Mouse (Mus musculus): ENCODE measurements around the gene Nlgn1.

Nlgn1 gene

DNA sequence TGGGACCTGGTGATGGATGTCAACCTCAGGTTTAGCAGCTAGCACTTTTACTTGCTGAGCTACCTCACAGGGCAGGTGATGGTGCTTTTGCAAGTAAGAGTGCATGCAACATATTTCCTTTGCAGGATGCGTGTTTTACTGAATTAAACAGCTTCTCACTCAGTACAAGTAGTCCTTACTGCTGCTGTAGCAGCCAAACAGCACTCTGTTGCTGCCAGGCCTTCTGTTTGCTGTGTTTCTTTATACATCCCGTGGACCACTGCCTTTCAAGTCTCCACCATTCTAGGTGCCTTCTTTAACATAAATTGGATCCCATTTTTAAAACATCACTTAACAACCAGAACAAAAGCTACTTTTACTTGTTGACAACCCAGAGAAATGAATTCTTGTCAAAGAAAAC is 502.0 kb downstream of the Nlgn1 start:
- in situ Hi-C loops (cut with MboI, MseI), result no loop called here

DNA sequence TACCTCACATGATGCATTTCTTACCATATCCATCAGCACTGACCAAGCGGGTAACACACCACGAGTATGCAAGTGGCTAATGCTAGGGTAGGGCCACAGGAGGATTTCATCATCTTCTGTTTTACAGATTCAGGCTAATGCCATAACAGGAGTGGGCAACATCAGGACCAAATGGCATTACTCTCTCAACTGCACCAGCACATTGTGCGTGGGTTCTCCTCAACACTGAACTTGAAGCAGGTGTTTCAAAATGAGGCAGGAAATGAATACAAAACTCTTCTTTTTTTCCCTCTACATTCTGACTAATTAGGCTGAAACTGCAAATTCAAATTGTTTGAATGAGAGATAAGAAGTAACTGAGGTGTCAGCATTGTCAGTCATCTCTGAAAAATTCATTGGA is 518.9 kb downstream of the Nlgn1 start:
- in situ Hi-C loops (cut with MboI, MseI), result no loop called here

DNA sequence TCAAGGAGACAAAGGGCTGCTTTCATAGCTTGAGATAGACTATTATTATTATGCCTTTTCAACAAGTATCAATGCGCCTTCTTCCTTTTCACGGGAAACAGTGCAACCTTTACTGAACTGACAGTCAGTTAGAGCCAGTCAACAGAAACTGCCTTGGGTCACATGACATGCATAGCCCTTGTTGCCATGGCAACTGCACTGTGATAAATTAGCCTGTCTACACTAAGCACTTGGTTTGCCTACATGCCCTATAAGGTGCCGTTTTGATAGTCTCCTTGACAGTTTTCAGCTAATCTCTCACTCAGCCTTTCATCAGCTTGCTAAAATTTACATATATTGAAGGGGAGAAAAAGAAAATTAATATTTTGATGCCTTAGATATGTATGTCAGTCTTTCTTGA is 524.7 kb downstream of the Nlgn1 start:
- in situ Hi-C loops (cut with MboI, MseI), result no loop called here

DNA sequence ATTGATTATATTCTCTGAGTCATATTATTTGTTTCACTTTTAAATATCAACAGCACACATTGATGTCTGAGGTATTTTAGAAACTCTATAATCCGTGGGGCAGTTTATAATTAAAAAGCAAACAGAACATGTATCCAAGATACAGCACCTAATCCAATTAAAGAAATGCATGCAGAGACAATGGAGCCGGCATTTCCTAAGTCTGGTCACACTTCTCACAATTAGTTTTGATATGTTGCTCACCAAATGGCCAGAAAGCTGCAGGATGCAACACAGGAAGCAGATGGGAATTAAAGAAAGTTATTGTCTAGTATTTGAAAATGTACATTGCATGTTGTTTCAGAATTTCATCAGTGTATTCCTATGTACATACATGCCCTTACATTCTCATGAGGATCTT is 550.6 kb downstream of the Nlgn1 start:
- in situ Hi-C loops (cut with MboI, MseI), result no loop called here

DNA sequence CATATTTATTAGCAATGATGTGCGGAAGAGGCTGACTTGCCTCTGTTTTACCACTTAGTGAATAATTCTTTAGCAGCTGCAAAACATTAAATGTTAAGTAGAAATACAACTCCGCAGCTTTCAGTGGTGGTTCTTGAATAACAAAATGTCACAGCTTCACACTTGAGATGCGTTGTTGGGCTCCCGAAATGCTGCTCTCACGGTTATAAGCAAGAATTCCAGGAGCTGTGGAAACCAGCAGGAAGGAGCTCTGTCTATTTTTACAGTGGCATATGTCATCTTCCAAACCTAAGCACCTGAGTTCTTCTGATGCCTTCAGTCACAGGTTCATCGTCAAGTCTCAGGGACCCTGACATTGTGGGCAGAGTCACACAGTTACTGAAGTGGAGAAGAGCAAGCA is 556.8 kb downstream of the Nlgn1 start:
- in situ Hi-C loops (cut with MboI, MseI), result no loop called here

DNA sequence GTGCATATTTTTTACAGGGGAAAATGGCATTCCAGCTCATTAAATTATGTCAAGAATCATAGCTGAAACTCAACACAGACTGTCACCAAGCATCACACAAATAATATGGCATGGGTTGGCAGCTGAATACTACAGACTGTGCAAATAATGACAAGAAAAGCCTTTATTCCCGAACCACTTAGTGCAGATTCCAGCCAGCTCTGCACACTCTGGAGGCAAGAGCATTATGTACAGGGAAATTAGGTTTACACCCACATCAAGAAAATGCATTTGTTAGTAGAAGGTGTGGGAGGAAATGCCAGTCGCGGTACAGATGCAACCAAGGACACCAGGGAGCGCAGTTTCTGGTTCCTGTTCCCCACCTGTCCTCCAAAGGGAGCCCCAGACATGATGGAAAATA is 558.4 kb downstream of the Nlgn1 start:
- in situ Hi-C loops (cut with MboI, MseI), result no loop called here

DNA sequence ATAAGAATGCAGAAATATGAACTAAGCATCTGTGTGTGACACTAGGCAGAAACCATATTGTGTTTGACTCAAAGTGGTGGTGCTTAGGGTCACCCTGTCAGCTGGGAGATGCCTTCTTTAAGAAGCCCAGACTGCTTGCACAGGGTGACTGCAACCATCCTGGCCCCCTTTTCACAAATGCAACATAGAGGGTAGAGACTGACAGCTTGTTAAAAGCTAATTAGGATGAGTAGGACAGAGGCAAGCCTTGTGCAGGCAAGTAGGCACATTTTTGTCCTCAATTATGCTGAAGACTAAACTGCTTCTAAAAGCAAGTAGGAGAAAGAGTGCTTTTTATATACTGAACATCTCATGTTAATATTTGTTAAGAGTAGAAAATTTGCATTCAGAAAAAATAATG is 558.8 kb downstream of the Nlgn1 start:
- in situ Hi-C loops (cut with MboI, MseI), result no loop called here

DNA sequence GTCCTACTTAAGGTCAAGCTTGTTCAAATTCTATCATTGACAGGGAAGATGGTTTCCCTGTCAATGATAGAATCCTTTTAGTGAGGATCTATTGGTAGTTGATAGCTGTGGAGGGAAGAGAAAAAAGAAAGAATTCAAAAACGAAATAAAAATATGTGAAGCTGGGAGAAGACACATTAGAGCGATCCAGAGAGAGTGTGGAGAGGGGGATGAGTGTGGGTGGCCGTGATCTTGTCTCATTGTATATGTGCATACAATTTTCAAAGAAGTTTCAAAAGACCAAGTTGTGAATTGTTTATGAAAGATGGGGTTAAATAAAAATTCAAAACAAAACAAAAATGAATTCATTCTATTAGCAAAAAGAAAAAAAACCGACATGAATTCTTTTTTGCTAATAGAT is 568.6 kb downstream of the Nlgn1 start:
- in situ Hi-C loops (cut with MboI, MseI), result no loop called here

DNA sequence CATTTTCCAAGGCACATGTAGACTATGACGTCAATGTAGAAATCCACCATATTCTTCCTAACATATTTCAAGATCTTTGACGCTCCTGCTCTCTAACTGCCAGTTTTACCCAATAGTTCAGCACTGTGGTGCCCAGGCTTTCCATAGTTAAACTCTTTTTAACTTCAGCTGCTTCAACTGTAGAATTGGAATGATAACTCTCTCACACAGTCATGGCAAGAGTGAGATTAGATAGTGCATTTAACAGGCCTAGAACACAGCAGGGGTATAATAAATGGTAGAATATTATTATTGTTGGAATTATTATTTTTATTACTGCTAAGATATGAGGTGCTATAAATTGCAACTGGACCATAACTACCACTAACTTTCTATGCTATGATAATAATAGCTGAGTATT is 574.4 kb downstream of the Nlgn1 start:
- in situ Hi-C loops (cut with MboI, MseI), result no loop called here

DNA sequence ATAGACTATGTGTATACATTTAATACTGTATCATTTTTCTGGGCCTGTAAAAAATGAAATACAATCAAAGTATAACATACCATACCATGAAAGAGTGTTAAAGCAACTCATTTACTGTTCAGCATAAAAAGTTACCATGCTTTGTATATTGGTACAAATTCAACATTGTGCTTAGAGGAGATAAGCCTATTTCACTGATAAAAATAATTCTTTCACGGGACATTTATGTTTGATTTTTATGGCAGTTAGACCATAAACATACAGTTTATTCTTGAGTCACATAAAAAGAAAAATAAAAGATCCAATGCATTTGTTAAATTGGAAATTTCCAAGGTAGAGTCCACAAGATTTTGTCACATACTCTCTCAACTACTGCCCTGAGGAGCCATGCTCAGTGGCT is 608.1 kb downstream of the Nlgn1 start:
- in situ Hi-C loops (cut with MboI, MseI), result no loop called here

DNA sequence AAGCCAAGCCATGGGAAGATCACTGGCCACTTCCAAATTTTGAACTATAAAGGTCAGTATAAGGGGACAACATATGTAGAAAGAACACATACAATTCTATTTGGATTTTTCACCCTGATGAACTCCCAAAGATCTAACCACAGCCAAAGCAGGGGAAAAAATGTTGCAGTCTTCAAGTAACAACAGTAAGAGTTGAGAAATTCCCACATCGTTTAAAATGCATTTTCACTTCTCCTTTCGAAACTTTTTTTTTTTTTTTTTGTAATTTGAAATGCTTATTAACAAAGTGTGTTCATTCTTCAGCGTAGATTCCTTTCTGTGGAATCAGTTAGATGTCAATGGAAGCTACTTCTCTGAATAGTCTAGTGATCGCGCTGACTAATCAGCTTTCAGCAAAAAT is 610.8 kb downstream of the Nlgn1 start:
- in situ Hi-C loops (cut with MboI, MseI), result no loop called here

DNA sequence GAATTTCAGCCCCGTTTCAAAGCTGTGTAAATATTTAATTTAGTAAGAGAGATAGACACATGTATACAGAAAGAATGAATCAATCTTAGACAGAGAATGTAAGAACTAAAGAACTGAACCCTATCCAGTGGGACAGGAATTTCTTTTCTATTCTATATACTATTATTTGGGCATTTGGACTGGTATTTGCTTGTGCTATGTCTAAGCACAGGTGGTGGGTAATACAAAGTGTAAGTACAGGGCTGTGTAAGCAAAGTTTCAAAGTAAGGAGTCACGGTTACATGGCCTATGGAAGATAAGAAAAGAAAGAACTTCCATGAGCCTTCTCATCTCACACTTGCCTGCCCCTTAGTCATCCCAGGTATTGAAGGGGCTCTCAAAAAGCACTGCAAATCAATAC is 624.9 kb downstream of the Nlgn1 start:
- in situ Hi-C loops (cut with MboI, MseI), result no loop called here

DNA sequence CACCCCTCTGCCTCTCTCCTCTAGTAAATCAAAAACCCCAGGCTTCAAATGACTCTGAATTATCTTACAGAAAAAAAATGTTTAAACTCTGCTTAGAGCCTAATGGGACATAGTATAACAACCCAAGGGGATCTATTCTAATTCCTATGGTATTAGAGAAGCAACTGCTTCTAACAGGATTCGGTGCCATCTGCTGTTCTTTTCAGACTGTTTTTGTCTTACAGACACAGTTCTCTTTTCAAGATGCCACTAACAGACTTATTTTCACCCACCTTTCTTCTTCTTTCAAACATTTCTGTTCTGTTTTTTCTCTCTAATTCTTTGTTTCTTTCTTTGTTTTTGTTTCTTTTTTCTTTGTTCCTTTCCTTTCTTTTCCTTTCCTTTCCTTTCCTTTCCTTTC is 635.0 kb downstream of the Nlgn1 start:
- in situ Hi-C loops (cut with MboI, MseI), result no loop called here

DNA sequence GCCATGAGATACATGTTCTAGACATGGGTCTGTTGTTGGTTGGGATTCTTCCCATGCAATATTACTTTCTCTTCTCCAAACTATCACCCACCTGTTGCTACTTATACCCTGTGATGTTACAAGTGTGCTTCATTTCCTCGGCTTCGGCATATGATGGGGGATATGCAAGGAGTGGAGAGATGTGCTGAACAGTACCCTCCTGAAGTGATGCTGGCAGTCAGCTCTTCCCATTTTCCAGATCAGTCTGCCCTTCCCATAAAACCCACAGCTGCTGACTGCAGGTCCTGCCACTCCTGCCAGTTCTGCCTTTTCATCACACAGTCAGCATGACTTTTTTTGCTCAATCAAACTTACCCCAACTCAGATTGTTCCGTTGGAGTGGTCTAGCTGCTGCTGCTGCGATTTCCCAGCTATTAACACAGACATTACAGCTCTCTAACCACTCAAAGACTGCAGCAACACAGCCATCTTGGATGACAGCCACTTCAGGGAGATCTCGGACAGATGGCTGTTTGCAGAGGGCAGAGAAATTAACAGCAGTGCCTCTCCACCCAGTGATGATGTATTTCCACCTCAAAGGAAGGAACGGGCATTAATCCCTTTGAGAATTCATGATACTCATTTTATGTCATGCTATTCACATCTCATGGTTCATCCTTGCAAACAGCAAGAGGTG is 643.3 kb downstream of the Nlgn1 start:
- in situ Hi-C loops (cut with MboI, MseI), result no loop called here

DNA sequence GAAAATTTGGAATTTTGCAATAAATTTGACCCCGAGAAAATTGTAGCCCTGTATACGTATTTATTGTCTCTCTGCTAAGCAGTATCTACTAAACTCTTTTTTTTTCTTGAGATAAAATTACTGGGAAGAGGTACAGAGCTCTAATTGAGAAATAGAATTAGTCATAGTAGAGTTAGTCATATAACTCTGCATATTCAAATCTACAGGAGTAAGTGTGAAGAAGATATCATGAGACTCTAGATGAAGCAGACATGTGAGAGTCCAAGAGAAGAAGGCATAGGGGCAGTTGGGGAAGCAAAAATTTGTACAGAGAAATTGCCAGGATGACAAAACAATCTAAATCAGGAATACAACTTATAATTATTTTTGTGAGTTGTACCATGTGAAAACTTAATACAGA is 648.6 kb downstream of the Nlgn1 start:
- in situ Hi-C loops (cut with MboI, MseI), result no loop called here

DNA sequence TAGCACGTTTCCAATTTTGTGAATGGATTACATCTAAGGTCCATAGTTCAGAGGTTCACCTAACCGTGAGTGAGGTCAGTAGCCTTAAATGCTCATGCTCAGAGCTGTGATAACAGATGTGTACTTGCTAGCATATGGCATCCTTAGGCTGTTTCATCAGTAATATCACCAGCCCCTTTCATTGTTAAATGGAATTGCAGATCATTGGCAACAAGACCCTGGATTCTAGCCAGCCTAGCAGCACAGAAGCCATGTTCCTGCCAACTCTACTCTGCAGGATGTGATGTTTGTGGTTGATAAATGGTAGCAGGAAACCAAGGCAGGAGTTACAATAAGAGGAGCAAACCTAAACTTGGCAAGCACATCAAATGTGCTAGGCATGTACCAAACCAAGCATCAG is 652.9 kb downstream of the Nlgn1 start:
- in situ Hi-C loops (cut with MboI, MseI), result no loop called here

DNA sequence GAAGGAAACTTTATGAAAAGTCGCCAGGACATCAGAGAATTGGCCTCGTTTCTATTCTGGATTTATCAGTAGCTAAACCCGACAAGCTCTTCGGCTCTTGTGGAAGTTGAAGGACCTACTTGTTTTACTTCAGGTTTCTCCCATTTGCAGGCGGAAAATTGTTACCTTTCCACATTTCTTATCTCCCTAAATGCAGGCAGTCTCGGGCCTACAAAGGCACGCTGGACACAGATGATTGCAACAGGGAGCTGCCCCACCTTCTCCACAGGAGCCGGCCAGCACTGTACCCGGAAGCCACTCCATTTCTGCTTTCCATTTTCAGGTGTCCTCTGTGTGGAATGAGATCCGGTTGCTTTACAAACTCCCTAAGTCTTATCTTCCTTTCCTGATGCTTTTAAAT is 656.4 kb downstream of the Nlgn1 start:
- in situ Hi-C loops (cut with MboI, MseI), result no loop called here

DNA sequence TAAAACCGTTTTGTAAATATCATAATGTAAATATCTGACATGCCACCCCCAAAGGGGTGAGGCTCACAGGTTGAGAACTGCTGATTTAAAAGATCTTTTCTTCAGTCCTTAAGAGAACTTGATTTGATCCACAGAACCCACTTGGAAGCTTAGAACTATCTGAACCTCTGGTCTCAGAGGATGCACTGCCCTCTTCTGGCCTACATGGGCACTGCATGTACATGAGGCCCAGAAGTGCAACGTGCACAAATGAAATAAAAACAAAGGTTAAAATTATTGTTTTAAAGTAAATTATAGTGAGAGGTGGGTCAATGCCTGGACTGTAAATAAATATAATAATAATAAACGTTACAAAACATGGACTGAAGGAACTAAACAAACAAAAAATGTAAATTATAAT is 657.2 kb downstream of the Nlgn1 start:
- in situ Hi-C loops (cut with MboI, MseI), result no loop called here

DNA sequence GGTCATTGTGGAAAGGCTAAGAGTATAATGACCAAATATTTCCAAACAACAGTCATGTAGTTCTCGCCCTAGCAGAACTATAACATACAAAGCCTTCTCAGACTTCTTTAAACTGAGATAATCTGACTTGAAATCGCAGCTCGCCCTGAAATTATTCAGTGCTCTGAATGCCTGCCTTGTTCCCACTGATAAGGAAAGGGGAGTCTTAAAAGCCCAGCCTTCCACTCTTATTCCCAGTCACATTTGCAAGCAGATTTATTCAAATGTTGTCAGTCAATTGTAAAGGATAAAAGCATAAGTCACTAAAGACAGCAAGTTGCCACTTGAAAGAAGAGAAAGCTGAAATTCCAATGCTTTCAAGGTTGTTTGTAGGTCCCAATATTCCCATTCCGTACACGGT is 658.9 kb downstream of the Nlgn1 start:
- in situ Hi-C loops (cut with MboI, MseI), result no loop called here

DNA sequence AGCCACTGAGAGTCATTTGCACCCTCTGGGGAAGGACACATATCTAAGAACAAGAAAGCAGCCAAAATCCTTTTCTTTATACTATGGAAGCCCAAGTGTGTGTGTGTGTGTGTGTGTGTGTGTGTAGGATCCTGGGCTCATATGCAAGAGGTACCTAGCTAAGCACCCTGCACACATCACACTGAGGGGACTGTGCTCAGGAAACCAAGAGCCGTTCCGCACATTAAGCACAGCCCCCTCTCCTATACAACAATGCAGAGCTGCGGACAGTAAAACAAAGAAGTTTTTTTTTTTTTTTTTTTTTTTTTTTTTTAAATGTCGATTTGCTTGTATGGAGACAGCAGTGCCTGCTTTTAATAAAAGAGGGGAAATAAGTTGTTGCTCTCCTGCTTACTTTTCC is 659.5 kb downstream of the Nlgn1 start:
- in situ Hi-C loops (cut with MboI, MseI), result no loop called here

DNA sequence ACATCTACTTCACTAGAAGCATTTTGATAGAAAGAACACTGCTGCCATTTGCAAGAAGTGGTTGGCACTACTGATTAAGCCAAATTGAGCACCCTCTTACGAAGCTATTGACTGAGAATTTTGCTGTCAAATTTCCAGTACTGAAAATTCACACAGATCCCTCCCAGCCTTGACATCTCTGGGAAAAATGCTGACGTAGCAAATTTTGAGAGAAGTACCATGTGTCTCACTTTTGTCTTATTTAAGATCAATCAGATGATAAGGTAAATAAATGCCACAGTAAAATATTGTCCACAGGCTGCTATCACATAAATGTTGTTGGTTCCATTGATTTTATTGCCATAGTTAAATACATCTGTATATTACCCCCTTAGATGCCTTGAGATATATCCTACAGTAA is 668.8 kb downstream of the Nlgn1 start:
- in situ Hi-C loops (cut with MboI, MseI), result no loop called here

DNA sequence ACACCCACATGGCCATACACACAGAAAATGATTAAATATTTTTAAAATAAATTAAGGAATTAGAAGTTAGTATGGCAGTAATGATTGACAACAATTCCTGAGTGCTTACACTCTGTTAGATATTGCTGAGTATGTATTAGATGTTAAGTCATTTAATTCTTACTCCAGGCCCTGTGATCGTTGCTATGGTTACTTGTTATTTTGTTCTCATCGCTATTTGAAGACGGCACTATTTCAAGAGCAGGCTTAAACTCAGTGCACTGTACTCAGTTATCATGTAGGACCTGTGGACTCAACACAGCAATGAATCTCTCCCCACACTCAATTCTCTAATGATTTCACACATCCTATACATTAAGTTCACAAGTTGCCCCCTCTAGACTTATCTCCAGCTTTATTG is 672.0 kb downstream of the Nlgn1 start:
- in situ Hi-C loops (cut with MboI, MseI), result no loop called here

DNA sequence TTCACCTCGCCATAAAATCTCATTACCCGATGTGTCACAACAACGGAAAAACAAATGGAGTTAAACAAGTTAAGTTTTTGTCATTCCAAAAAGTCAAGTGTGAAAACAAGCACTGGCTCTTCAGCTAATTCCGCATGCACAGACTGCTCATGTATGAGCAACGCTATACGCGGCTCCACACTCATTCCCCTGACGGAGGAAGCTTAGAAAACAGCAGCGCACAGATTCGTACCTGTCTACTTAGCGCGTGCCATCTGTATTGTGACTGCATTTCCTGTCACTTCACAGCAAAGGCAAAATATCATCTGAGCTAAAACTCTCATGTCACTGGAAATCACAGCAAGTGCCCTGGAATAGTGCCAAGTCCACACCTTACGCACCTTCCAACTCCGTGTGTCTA is 674.3 kb downstream of the Nlgn1 start:
- in situ Hi-C loops (cut with MboI, MseI), result no loop called here

DNA sequence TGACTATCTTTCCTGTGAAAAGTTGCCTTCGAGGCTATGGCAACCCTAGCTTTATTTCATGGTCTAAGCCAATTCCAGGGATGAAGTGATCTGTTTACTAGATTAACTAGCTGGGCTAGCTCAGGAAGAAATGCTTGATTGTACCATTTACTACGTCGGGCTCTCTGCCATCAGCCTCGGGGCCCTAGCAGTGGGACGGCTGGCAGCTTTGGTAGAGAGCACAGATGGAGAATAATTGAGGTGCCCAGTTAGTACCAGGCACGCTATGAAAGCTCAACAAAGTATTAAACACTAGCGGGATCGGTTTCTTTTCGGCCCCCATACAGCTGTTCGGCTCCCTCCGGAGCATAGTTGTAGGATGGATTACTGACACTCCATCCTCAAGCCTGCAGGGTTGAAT is 675.2 kb downstream of the Nlgn1 start:
- in situ Hi-C loops (cut with MboI, MseI), result no loop called here

DNA sequence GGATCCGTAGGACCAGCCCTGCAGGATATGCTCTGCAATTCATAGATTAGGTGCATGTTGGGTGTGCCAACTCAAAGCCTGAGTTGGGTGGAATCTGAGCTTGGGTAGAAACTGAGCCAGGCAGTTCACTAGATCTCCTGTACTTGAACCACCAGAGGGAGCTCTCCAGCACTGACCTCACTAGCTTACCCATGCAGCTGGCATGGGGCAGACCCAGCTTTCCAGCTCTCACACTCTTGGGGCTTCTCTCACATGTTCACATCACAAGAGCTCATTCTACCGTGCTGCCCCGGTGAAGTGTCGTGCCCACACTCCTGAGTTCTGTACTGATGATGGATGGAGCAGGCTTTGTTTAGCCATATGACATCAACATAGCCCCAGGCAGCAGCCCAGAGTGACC is 679.2 kb downstream of the Nlgn1 start:
- in situ Hi-C loops (cut with MboI, MseI), result no loop called here
